Mouse (Mus musculus): ENCODE measurements at regions not wholly inside any gene's neighbourhood (a gene's known extent, or its start where the extent isn't known, plus 50 kb on each side); places are given as distances from the start of the nearest gene placed in this dataset.

GRCm38 (mm10) chr12:45467058-45467457 is 392.5 kb upstream of the Stxbp6 start:
- TF ChIP-seq EP300 (IDR thresholded peaks at IDR 0.05; ENCODE audit: low read depth) = no peak
- TF ChIP-seq CTCF (IDR thresholded peaks at IDR 0.05; ENCODE audit: low read depth) = no peak
